Mouse (Mus musculus) induced T-regulatory cell, adult 2 months (primary cell): ENCODE data around the gene Lgalsl.

Experiments
- DNase-seq: peaks from one replicate; pipeline ENCODE4 v3.0.0-alpha.2; 2012; ENCODE audit warnings: low read depth

Gene Lgalsl

GRCm38 (mm10) chr11:20782620-20783019 lies 48.2 kb downstream of the Lgalsl start:
- DNase-seq, result no peak

- no peak for DNase-seq
Measured at GRCm38 (mm10) chr11:20780312-20780711, 50.5 kb downstream of the Lgalsl start.

GRCm38 (mm10) chr11:20778861-20779563 lies 51.8 kb downstream of the Lgalsl start:
- DNase-seq, result no peak

- no peak for DNase-seq
Measured at GRCm38 (mm10) chr11:20778298-20778697, 52.6 kb downstream of the Lgalsl start.

GRCm38 (mm10) chr11:20776668-20777067 lies 54.2 kb downstream of the Lgalsl start:
- no peak for DNase-seq
